Mouse (Mus musculus) midbrain, embryonic 10.5 days (tissue): ENCODE data around the gene Iqcf3. TPM values are rescaled to one million over a fixed set of nuclear protein-coding genes. Genes with fewer than 3 reads are reported as not detected.
A peak's percentile ranks its signal among the peaks of the same experiment; 100 is the strongest.
"Not testable (repeated sequence)": the region's sequence is repeated elsewhere in the genome, so short reads cannot be mapped to it uniquely, and the experiment has no call there.

Experiments used
- DNase-seq: peaks from one replicate; pipeline ENCODE4 v3.0.0-alpha.2; 2017; ENCODE audit warnings: low spot score
- H3K27ac ChIP-seq: fragments of 300-500 bp; sonication (generic); replicated peaks from 2 replicates; pipeline ENCODE4 v1.5.1; 2016; ENCODE audit warnings: mild to moderate bottlenecking
- H3K27me3 ChIP-seq: fragments of 300-500 bp; sonication (generic); 2 replicates; pipeline ENCODE4 v1.6.1; 2016; ENCODE audit warnings: low read depth, mild to moderate bottlenecking; ENCODE audit not compliant: poor library complexity, severe bottlenecking
- H3K36me3 ChIP-seq: fragments of 300-500 bp; sonication (generic); 2 replicates; pipeline ENCODE4 v1.6.1; 2016; ENCODE audit warnings: mild to moderate bottlenecking, moderate library complexity
- H3K4me1 ChIP-seq: fragments of 300-500 bp; sonication (generic); 2 replicates; pipeline ENCODE4 v1.6.1; 2016
- H3K4me3 ChIP-seq: fragments of 300-500 bp; sonication (generic); 2 replicates; pipeline ENCODE4 v1.5.1; 2016; ENCODE audit warnings: mild to moderate bottlenecking, moderate library complexity
- H3K9me3 ChIP-seq: fragments of 300-500 bp; sonication (generic); replicated peaks from 2 replicates; pipeline ENCODE4 v1.6.1; 2016; ENCODE audit warnings: mild to moderate bottlenecking
- WGBS: fragments of 180-500 bp; shearing (Covaris S2); methylation state at CpG from one replicate; pipeline ENCODE4 v1.1.7; 2016; 5-methylcytosine and 5-hydroxymethylcytosine counted together
- polyA plus RNA-seq: library from polyadenylated mRNA; unstranded; fragments of >200 nt; fragmentation: Nextera tagmentation; extraction: Ambion mirVana; gene quantifications from 2 replicates; pipeline ENCODE4 v1.2.1, GENCODE M21; 2016

Gene Iqcf3
- polyA plus RNA-seq, result not detected in 2 replicates

DNA sequence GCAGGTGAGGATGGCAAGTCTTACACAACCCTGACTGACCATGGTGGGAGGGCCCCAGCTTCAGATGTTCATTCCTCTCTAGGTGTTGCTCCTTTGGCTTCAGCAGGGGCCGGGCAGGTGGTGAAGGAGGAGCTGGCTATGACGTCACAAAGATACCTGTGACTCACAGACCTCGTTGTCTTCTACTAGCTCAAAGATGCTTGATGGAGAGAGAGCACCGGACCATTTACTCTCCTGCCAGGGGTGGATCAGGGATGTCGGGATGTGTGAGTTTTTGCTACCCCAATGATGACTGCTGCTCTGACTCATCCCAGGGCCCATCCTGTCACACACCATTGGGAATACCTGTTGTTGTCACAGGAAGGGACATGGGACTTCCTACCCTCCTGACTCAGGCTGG is at the start of gene Iqcf3:
TSS of gene Iqcf3 (minus strand) at position 101 of the 400 bp plus-strand sequence.
- H3K27ac ChIP-seq, result no peak within 1 kb of the TSS
- H3K4me1 ChIP-seq, result no peaks in the 10 kb centered on the region
- no peak for DNase-seq
- H3K4me3 ChIP-seq, result no peak within 1 kb of the TSS
- no peaks in the 10 kb centered on the region for H3K9me3 ChIP-seq
- WGBS, result 95% methylated on average over 5 of the region's 5 CpGs
- H3K36me3 ChIP-seq, result no peaks in the 10 kb centered on the region
- no peaks in the 10 kb centered on the region for H3K27me3 ChIP-seq

- no peak overlapping the region for H3K27ac ChIP-seq
- no peaks in the 10 kb centered on the region for H3K27me3 ChIP-seq
- H3K9me3 ChIP-seq, result no peaks in the 10 kb centered on the region
- no peak for DNase-seq
- 88% methylated on average over 4 of the region's 4 CpGs for WGBS
- H3K36me3 ChIP-seq, result no peaks in the 10 kb centered on the region
- peaks cover 6% of the 10 kb centered on the region; the same call in 1 of the 2 replicates for H3K4me1 ChIP-seq
- no peak overlapping the region for H3K4me3 ChIP-seq
Observed at GRCm38 (mm10) chr9:106610727-106611126, 49.3 kb upstream of the Iqcf3 start.

DNA sequence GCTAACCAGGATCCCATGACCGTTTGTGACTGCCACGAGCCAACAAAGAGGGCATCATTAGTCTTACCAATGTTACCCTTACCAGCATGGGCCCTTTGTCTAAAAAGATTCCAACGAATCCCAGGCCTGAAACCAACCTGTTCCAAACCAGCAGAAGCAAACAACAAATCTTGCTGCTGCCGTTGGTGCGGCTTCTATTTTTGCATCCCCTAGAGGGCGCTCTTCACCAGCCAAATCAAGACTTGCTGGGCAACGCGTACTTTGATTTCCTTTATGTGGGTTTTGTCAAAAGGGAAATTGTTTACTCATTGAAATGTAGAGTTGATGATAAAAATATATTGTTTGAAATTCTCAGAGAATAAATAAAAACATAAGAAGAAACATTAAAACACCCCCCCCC is 39.1 kb upstream of the Iqcf3 start:
- H3K4me3 ChIP-seq, result no peak overlapping the region

GRCm38 (mm10) chr9:106598466-106598865 is 37.0 kb upstream of the Iqcf3 start:
- Histone ChIP-seq H3K27me3 (no peaks in the 10 kb centered on the region), H3K4me1 (no peaks in the 10 kb centered on the region), H3K9me3 (no peaks in the 10 kb centered on the region), H3K36me3 (no peaks in the 10 kb centered on the region), H3K4me3 (no peak overlapping the region), H3K27ac (no peak overlapping the region)
- 42% methylated on average over 7 of the region's 7 CpGs for WGBS
- DNase-seq, result no peak

More for the DNA sequence above, 39.1 kb upstream of the Iqcf3 start:
- H3K27ac ChIP-seq, result no peak overlapping the region
- peak; percentile 42 for DNase-seq
- H3K36me3 ChIP-seq, result no peaks in the 10 kb centered on the region
- 32% methylated on average over 8 of the region's 8 CpGs for WGBS
- H3K4me1 ChIP-seq, result no peaks in the 10 kb centered on the region
- H3K9me3 ChIP-seq, result no peaks in the 10 kb centered on the region
- H3K27me3 ChIP-seq, result no peaks in the 10 kb centered on the region

- DNase-seq, result no peak
- no peak overlapping the region for H3K4me3 ChIP-seq
- 75% methylated on average over 7 of the region's 7 CpGs for WGBS
Observed at GRCm38 (mm10) chr9:106595836-106596235, 34.4 kb upstream of the Iqcf3 start.

DNA sequence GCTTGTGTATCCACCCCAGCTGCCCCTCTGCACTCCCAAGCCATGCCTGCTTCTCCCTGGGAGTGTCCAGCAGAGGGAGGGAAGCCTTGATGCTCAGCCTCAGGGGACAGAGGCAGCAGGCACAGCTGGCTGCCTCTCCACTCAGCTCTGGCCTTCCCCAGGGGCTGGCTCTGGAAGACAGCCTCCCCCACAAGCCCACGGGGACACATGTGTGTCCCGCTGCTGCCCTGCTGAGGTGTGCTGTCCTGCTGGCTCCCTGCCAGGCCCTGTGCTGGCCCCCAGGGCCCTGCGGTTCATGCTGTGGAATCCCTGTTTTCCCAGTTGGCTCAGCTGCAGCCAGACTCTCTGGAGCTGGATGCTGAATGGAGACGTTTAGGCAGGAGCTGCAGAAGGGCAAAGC is 34.0 kb upstream of the Iqcf3 start:
- not testable (repeated sequence) for H3K27ac ChIP-seq, H3K9me3 ChIP-seq, H3K4me1 ChIP-seq, H3K36me3 ChIP-seq, DNase-seq, H3K4me3 ChIP-seq, H3K27me3 ChIP-seq
- WGBS, result 39% methylated on average over 4 of the region's 4 CpGs

More at GRCm38 (mm10) chr9:106595836-106596235, 34.4 kb upstream of the Iqcf3 start:
- Histone ChIP-seq H3K9me3 (no peaks in the 10 kb centered on the region), H3K36me3 (no peaks in the 10 kb centered on the region), H3K27me3 (no peaks in the 10 kb centered on the region), H3K27ac (no peak overlapping the region), H3K4me1 (no peaks in the 10 kb centered on the region)

GRCm38 (mm10) chr9:106592158-106592557 is 30.7 kb upstream of the Iqcf3 start:
- Histone ChIP-seq H3K4me1 (no peaks in the 10 kb centered on the region), H3K27ac (no peak overlapping the region), H3K9me3 (no peaks in the 10 kb centered on the region), H3K27me3 (no peaks in the 10 kb centered on the region), H3K36me3 (no peaks in the 10 kb centered on the region), H3K4me3 (no peak overlapping the region)
- no peak for DNase-seq
- WGBS, result 94% methylated on average over 5 of the region's 5 CpGs

DNA sequence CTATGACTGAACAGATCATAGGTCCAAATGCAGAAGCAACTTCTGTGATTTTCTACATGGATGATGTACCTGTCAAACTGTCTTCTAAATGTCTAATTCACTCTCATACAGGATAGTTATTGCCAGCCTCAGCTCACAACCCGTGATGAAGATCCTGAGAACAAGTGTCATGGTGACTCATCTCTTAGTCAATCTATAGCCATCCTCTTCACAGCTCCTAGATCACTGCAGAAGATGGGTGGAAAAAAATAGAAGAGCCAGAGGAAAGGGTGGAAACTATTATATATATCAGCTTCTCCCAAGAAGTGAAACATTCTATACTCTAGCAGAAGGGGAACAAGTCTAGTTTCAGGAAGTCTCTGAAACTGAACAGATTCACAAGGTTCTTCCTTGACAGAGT is 21.1 kb upstream of the Iqcf3 start:
- no peak for DNase-seq
- no peaks in the 10 kb centered on the region for H3K9me3 ChIP-seq
- 70% methylated on average over 1 of the region's 1 CpGs for WGBS
- H3K36me3 ChIP-seq, result no peaks in the 10 kb centered on the region
- H3K4me1 ChIP-seq, result no peaks in the 10 kb centered on the region
- no peaks in the 10 kb centered on the region for H3K27me3 ChIP-seq
- H3K27ac ChIP-seq, result no peak overlapping the region
- H3K4me3 ChIP-seq, result no peak overlapping the region

- Histone ChIP-seq H3K4me1 (no peaks in the 10 kb centered on the region), H3K36me3 (no peaks in the 10 kb centered on the region), H3K27ac (no peak overlapping the region), H3K9me3 (no peaks in the 10 kb centered on the region), H3K4me3 (no peak overlapping the region), H3K27me3 (no peaks in the 10 kb centered on the region)
- WGBS, result 86% methylated on average over 7 of the region's 7 CpGs
- DNase-seq, result no peak
Observed at GRCm38 (mm10) chr9:106580016-106580415, 18.6 kb upstream of the Iqcf3 start.

DNA sequence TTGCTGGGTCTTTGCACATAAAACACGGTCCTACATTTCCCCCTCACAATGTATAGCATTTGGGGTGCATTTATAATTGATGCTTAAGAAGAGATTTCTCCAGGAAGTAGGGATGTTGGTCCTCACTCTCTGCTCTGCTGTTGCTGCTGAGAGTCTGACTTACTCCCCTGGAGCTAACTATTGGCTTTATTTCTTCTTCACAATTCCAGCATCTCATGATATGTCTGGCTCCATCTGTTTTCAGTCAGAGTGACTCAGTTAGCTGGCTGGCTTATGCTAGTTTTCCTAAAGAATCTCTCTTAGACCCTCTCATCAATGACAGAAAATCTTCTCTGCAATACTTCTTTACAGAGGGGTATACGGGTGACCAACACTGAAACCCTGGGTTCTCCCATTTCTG is 14.7 kb upstream of the Iqcf3 start:
- Histone ChIP-seq H3K36me3 (no peaks in the 10 kb centered on the region), H3K9me3 (no peaks in the 10 kb centered on the region), H3K27me3 (no peaks in the 10 kb centered on the region), H3K27ac (no peak overlapping the region), H3K4me1 (no peaks in the 10 kb centered on the region), H3K4me3 (no peak overlapping the region)
- 83% methylated on average over 2 of the region's 2 CpGs for WGBS
- no peak for DNase-seq

DNA sequence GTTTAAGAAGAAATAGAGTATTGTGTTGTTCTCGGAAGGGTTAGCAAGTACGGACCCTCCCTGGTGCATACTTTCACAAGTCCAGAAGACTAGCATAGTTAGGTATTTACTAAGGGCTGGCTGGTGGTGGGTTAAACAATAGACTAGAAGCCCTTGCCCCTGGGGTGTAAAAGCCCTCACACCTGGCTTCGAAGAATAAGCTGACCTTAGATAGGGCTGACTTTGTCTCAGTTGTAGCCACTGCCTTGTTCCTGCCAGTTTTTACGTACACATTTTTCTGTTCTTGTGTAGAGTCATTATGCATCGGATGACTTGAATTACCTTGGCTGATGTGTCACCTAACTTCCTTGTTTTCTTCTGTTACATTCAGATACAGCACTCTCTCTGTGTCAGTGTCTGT is 11.9 kb upstream of the Iqcf3 start:
- H3K27me3 ChIP-seq, result no peaks in the 10 kb centered on the region
- H3K36me3 ChIP-seq, result no peaks in the 10 kb centered on the region
- no peaks in the 10 kb centered on the region for H3K4me1 ChIP-seq
- 94% methylated on average over 5 of the region's 5 CpGs for WGBS
- no peaks in the 10 kb centered on the region for H3K9me3 ChIP-seq
- H3K27ac ChIP-seq, result no peak overlapping the region
- no peak overlapping the region for H3K4me3 ChIP-seq
- no peak for DNase-seq

GRCm38 (mm10) chr9:106572186-106572585 is 10.8 kb upstream of the Iqcf3 start:
- H3K36me3 ChIP-seq, result no peaks in the 10 kb centered on the region
- no peaks in the 10 kb centered on the region for H3K4me1 ChIP-seq
- H3K27ac ChIP-seq, result no peak overlapping the region
- 95% methylated on average over 2 of the region's 2 CpGs for WGBS
- no peak overlapping the region for H3K4me3 ChIP-seq
- no peaks in the 10 kb centered on the region for H3K9me3 ChIP-seq
- no peak for DNase-seq
- no peaks in the 10 kb centered on the region for H3K27me3 ChIP-seq

- H3K4me1 ChIP-seq, result no peaks in the 10 kb centered on the region
- H3K27ac ChIP-seq, result no peak within 1 kb of the TSS
- no peaks in the 10 kb centered on the region for H3K36me3 ChIP-seq
- H3K9me3 ChIP-seq, result no peaks in the 10 kb centered on the region
- no peak within 1 kb of the TSS for H3K4me3 ChIP-seq
- 90% methylated on average over 7 of the region's 7 CpGs for WGBS
- no peak for DNase-seq
- H3K27me3 ChIP-seq, result no peaks in the 10 kb centered on the region
Observed at GRCm38 (mm10) chr9:106570896-106571295, 9.5 kb upstream of the Iqcf3 start, which contains the start of gene Iqcf4. Gene Iqcf4, minus strand, starts transcription at chr9:106570996.

GRCm38 (mm10) chr9:106566437-106566836 is 5.0 kb upstream of the Iqcf3 start:
- no peak for DNase-seq
- H3K4me3 ChIP-seq, result no peak overlapping the region
- no peak overlapping the region for H3K27ac ChIP-seq
- no peaks in the 10 kb centered on the region for H3K9me3 ChIP-seq
- H3K27me3 ChIP-seq, result no peaks in the 10 kb centered on the region
- 68% methylated on average over 11 of the region's 11 CpGs for WGBS
- no peaks in the 10 kb centered on the region for H3K4me1 ChIP-seq
- no peaks in the 10 kb centered on the region for H3K36me3 ChIP-seq
